Mouse (Mus musculus): ENCODE results near the gene Gpr157. TPM values are rescaled to one million over a fixed set of nuclear protein-coding genes. Genes with fewer than 3 reads are reported as not detected.

The Gpr157 gene
- polyA plus RNA-seq, 1 experiment from 2014 or later: 0.32 TPM

DNA sequence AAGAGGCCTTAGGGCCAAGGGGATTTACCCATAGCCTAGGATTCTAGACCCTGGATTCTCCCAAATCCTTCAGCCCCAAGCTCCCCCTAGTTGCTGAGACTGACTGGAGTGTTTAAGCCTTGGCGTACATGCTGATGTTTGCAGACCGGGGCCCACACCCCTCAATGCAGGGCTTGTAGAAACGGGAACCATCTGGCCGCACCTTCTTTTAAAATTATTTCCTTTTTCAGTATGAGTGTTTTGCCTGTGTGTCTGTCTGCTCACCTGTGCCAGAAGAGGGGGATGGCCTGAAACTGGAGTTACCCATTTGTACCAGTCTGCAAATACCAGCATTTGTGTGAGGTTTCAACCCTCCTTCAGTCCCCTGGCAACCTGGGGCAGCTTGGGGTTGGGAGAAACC is 10.7 kb downstream of the Gpr157 start:
- WGBS: 91% methylated on average over 4 of the region's 4 CpGs
- H3K9me3 ChIP-seq: no peaks in the 10 kb centered on the region
- H3K27ac ChIP-seq: no peak overlapping the region
- peaks cover 21% of the 10 kb centered on the region for H3K4me1 ChIP-seq
- peaks cover 94% of the 10 kb centered on the region for H3K27me3 ChIP-seq (ENCODE audit: poor library complexity, severe bottlenecking)
- DNase-seq (ENCODE audit: extremely low spot score, low spot score): no peak
- no peak overlapping the region for H3K4me3 ChIP-seq
- no peaks in the 10 kb centered on the region for H3K36me3 ChIP-seq (replicated peaks)

DNA sequence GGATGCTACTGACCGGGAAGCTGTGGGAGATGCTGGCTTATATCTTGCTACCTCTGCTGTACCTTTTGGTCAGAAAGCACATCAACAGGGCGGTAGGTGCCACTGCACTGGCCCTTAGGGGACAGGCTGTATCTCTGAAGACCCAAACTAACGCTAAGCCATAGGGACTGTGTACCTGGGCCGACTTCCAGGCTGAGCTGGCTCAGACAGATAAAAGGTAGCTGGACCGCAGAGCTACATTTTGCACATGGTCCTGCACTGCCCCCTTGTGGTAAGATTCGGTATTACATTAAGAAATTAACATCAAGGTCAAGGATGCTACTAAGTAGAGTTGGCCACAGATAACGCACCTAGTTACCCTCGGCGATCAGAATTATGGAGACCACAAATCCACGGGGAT is 11.7 kb downstream of the Gpr157 start:
- no peak overlapping the region for H3K4me3 ChIP-seq
- H3K4me1 ChIP-seq: peaks cover 15% of the 10 kb centered on the region
- 20% methylated on average over 10 of the region's 10 CpGs for WGBS
- no peaks in the 10 kb centered on the region for H3K36me3 ChIP-seq (replicated peaks)
- H3K27me3 ChIP-seq (ENCODE audit: poor library complexity, severe bottlenecking): peaks cover 84% of the 10 kb centered on the region
- H3K9me3 ChIP-seq: no peaks in the 10 kb centered on the region
- peak; percentile 47 for DNase-seq (ENCODE audit: extremely low spot score, low spot score)
- no peak overlapping the region for H3K27ac ChIP-seq

DNA sequence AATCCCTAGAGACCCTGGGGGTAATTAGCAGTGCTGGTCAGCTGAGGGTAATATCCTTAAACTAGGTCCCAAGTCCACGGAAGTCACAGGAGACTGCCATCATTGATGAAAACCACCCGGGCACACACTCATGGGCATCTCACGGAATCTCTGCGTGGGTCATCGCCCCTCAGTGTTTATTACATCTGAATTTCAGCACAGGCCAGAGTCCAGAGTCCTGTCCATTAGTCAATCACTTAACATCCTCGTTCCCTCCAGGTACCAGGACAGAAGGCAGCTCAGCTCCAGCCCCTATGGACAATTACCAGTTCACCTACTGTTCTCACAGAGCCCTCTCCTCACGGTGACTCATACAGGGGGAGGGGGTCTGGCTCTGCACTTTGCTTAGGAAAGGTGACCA is 15.7 kb downstream of the Gpr157 start:
- DNase-seq (ENCODE audit: extremely low spot score, low spot score): no peak
- 91% methylated on average over 7 of the region's 7 CpGs for WGBS
- no peaks in the 10 kb centered on the region for H3K36me3 ChIP-seq (replicated peaks)
- H3K27ac ChIP-seq: no peak overlapping the region
- H3K4me1 ChIP-seq: peaks cover 15% of the 10 kb centered on the region
- no peaks in the 10 kb centered on the region for H3K9me3 ChIP-seq
- no peak overlapping the region for H3K4me3 ChIP-seq
- peaks cover 44% of the 10 kb centered on the region for H3K27me3 ChIP-seq (ENCODE audit: poor library complexity, severe bottlenecking)

DNA sequence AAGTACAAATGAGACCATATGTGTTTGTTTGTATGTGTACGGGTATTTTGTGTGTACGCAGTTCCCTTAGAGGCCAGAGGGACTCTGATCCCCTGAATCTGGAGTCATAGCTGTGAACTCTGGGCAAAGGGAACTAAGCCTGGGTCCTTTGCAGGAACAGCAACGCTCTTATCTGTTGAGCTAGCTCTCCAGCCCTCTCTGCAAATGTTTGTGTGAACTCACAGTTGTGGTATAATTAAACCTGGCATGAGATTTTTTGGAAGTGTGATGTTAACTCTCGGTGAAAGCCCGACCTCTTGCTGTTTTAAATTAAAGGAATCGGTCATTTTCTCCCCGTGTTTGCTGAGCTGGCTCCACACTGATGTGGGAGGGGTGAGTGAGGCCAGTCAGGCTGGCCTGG is 18.5 kb downstream of the Gpr157 start:
- 63% methylated on average over 7 of the region's 7 CpGs for WGBS
- Histone ChIP-seq H3K27me3 (ENCODE audit: poor library complexity, severe bottlenecking) (peaks cover 17% of the 10 kb centered on the region), H3K9me3 (no peaks in the 10 kb centered on the region), H3K27ac (no peak overlapping the region), H3K4me3 (no peak overlapping the region), H3K36me3 (replicated peaks) (no peaks in the 10 kb centered on the region), H3K4me1 (peaks cover 15% of the 10 kb centered on the region)
- DNase-seq (ENCODE audit: extremely low spot score, low spot score): no peak

DNA sequence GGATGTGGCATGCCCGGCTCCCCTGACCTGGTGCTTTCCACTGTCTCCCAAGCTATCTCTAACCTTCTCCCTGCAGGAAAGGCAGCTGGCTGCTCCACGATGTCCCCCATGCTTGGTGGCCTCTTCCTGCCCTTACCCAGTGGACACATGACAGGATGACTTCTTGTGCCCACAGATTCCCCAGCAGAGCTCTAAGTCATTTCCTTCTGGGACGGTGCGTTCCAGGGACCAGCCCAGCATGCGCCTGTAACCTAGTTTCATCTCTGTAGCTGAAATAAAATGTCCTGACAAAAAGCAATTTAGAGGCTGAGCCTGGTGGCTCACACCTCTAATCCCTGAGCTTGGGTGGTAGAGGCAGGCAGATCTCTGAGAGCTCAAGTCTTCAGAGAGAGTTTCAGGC is 19.5 kb downstream of the Gpr157 start:
- H3K27me3 ChIP-seq (ENCODE audit: poor library complexity, severe bottlenecking): peaks cover 7% of the 10 kb centered on the region
- no peak overlapping the region for H3K27ac ChIP-seq
- no peaks in the 10 kb centered on the region for H3K9me3 ChIP-seq
- WGBS: 80% methylated on average over 5 of the region's 5 CpGs
- DNase-seq (ENCODE audit: extremely low spot score, low spot score): no peak
- H3K36me3 ChIP-seq (replicated peaks): no peaks in the 10 kb centered on the region
- peaks cover 15% of the 10 kb centered on the region for H3K4me1 ChIP-seq
- H3K4me3 ChIP-seq: no peak overlapping the region

DNA sequence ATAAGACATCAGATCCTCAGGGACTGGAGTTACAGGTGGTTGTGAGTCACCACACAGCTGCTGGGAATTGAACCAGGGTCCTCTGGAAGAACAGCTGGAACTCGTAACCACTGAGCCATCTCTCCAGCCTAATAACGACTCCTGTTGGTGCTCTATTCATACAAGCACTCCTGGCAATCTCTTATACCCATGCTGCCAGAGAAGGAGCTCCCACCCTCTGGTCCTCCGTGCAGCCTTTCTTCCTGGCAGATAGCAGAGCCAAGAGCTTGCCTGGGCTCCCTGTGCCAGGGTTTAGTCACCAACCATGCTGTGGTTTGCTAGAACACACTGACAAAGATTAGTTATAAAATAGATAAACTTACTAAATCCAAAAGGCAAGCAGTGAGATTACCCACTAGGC is 22.5 kb downstream of the Gpr157 start:
- no peak for DNase-seq (ENCODE audit: extremely low spot score, low spot score)
- H3K27ac ChIP-seq: no peak overlapping the region
- 73% methylated on average over 3 of the region's 3 CpGs for WGBS
- H3K36me3 ChIP-seq (replicated peaks): no peaks in the 10 kb centered on the region
- no peaks in the 10 kb centered on the region for H3K27me3 ChIP-seq (ENCODE audit: poor library complexity, severe bottlenecking)
- H3K9me3 ChIP-seq: no peaks in the 10 kb centered on the region
- H3K4me3 ChIP-seq: no peak overlapping the region
- H3K4me1 ChIP-seq: peaks cover 14% of the 10 kb centered on the region

DNA sequence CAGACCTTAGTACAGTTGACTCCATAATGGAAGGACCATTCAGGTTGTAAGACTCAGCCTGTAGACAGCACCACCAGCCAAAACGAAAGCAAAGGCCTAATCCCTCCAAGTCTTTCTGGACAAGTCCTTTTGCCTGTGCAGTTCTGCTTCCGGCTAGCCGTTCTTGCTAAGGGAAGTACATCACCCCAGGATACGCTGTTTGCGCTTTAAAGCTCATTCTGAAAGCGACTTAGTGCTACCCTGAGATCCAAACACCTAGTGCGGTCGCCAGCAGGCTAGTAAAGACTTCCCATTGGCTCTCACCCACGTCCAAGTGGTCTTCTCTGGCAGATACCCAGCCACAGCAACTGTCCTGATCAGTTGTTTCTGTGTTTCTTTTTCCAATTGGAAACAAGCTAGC is 23.2 kb downstream of the Gpr157 start:
- Histone ChIP-seq H3K27me3 (ENCODE audit: poor library complexity, severe bottlenecking) (no peaks in the 10 kb centered on the region), H3K36me3 (replicated peaks) (no peaks in the 10 kb centered on the region), H3K9me3 (no peaks in the 10 kb centered on the region), H3K27ac (no peak overlapping the region), H3K4me3 (no peak overlapping the region), H3K4me1 (peaks cover 14% of the 10 kb centered on the region)
- WGBS: 75% methylated on average over 9 of the region's 9 CpGs
- no peak for DNase-seq (ENCODE audit: extremely low spot score, low spot score)

DNA sequence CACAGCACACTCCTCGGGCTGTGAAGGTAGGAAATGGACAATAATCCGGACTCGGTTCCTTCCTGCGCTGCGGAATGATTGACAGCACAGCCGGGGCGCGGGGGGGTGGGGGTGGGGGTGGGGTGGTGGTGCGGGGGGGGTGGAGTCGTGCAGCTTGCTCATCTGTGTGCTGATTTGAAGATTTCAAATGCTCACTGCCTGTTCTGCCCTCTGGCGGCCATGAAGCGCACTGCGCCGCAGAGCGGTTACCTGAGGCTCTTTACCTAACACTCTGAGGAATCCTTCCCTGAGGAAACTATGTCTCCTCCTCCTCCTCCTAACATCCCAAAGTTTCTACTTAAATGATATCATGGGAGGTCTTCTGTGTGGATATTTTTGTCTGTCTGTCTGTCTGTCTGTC is 25.7 kb downstream of the Gpr157 start:
- peak overlapping the region; percentile 53; the same call in 1 of the 2 replicates for H3K27ac ChIP-seq
- WGBS: 10% methylated on average over 15 of the region's 15 CpGs
- H3K9me3 ChIP-seq: no peaks in the 10 kb centered on the region
- DNase-seq (ENCODE audit: extremely low spot score, low spot score): peak; percentile 61
- H3K4me3 ChIP-seq: peak overlapping the region; percentile 33
- no peaks in the 10 kb centered on the region for H3K27me3 ChIP-seq (ENCODE audit: poor library complexity, severe bottlenecking)
- no peaks in the 10 kb centered on the region for H3K36me3 ChIP-seq (replicated peaks)
- peaks cover 4% of the 10 kb centered on the region for H3K4me1 ChIP-seq

DNA sequence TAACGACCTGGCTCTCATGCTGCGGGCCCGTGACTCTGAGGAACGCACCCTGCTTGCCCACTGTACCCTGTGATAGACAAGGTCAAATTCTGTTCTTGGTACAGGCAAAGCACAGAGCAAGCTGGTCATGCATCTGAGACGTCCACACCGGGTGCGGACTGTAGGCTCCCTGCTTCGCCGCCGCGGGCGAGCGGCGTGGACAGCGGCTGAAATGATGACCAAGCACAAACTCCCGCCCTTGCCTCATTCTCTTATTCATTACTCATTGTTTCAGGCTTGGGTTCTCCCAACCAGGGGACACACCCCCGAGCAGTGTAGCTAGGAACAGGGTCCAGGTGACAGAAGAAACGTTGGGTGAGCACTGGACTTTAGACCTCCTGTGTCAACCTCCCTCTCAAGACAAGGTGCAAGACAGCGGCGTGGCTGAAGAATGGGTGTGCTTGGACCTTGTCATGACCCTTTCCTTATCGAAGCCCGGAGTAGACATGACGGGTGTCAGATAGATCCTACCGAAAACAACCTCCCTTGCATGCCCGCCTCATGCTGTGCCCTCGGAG is 27.4 kb downstream of the Gpr157 start:
- no peaks in the 10 kb centered on the region for H3K9me3 ChIP-seq
- no peak overlapping the region for H3K4me3 ChIP-seq
- peaks cover 15% of the 10 kb centered on the region for H3K4me1 ChIP-seq
- H3K36me3 ChIP-seq (replicated peaks): no peaks in the 10 kb centered on the region
- WGBS: 93% methylated on average over 26 of the region's 26 CpGs
- no peak for DNase-seq (ENCODE audit: extremely low spot score, low spot score)
- H3K27ac ChIP-seq: no peak overlapping the region
- H3K27me3 ChIP-seq (ENCODE audit: poor library complexity, severe bottlenecking): no peaks in the 10 kb centered on the region

DNA sequence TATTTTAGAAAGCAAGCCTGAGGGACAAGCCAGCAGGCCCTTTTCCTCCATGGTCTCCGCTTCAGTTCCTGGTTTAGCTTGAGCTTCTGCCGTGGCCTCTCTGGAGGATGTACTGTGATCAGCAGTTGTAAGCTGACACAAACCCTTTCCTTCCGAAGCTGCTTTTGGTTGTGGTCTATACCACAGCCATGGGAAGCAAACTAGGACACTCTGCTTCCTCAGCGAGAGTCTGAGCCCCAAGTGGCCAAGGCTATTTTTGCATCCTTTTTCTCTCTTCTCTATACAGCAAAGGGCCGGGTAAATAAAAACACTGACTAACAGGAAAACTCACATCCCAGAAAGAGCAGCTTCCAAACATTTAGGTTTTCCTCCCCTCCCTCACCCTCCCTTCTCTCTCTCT is 30.1 kb downstream of the Gpr157 start:
- peaks cover 24% of the 10 kb centered on the region for H3K4me1 ChIP-seq
- WGBS: 51% methylated on average over 5 of the region's 5 CpGs
- H3K9me3 ChIP-seq: no peaks in the 10 kb centered on the region
- DNase-seq (ENCODE audit: extremely low spot score, low spot score): no peak
- no peak overlapping the region for H3K27ac ChIP-seq
- no peak overlapping the region for H3K4me3 ChIP-seq
- H3K27me3 ChIP-seq (ENCODE audit: poor library complexity, severe bottlenecking): 0 out of 2 replicates have a peak, but pooled peaks cover 6% of the 10 kb centered on the region
- H3K36me3 ChIP-seq (replicated peaks): no peaks in the 10 kb centered on the region

DNA sequence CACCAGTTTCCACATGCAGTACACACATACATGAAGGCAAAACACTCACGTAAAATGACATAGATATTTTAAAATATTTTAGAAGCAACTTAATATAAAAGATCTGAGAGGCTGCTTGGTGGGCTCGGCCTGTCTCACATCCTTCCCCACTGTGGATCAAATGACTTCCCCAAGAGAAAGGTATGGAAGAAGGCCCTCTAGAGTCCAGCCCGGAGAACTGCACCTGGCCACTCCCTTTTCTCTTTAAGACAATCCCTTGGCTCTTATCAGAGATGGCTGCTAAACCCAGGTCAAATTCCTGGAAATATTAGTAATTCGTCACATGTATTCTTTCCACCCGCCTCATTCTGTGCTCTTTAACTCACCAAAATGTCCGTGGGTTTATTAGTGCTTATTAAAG is 31.0 kb downstream of the Gpr157 start:
- DNase-seq (ENCODE audit: extremely low spot score, low spot score): no peak
- H3K4me3 ChIP-seq: no peak overlapping the region
- H3K27ac ChIP-seq: no peak overlapping the region
- no peaks in the 10 kb centered on the region for H3K36me3 ChIP-seq (replicated peaks)
- H3K27me3 ChIP-seq (ENCODE audit: poor library complexity, severe bottlenecking): 0 out of 2 replicates have a peak, but pooled peaks cover 6% of the 10 kb centered on the region
- H3K9me3 ChIP-seq: no peaks in the 10 kb centered on the region
- H3K4me1 ChIP-seq: peaks cover 19% of the 10 kb centered on the region
- WGBS: 60% methylated on average over 6 of the region's 6 CpGs

DNA sequence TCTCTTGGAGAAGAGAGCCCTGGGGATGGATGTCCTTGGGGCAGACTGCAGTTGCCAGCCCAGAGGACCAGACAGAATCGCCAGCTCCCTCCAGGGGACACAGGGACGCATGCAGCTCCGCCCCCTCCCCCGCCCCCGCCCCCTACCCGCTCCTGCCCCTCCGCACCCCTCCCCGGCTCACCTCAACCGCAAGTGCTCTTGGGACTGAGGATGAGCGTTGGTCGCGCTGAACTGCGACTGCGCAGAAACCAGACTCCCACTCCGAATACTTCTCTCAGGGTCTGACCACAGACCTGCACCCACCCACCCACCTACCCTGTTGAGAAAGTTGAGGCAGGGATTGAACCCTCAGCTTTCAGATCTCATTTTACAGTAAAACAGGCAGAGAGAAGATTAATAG is 31.9 kb downstream of the Gpr157 start, which contains the start of gene Slc2a5:
Gene Slc2a5, plus strand, starts transcription at position 229 of the 400 bp plus-strand sequence.
- WGBS: 9% methylated on average over 15 of the region's 15 CpGs
- H3K27me3 ChIP-seq (ENCODE audit: poor library complexity, severe bottlenecking): 0 out of 2 replicates have a peak, but pooled peaks cover 6% of the 10 kb centered on the region
- peak within 1 kb of the TSS; percentile 51 for H3K27ac ChIP-seq
- no peaks in the 10 kb centered on the region for H3K9me3 ChIP-seq
- H3K4me1 ChIP-seq: peaks cover 19% of the 10 kb centered on the region
- H3K36me3 ChIP-seq (replicated peaks): no peaks in the 10 kb centered on the region
- peak within 1 kb of the TSS; percentile 38 for H3K4me3 ChIP-seq
- peak; percentile 62 for DNase-seq (ENCODE audit: extremely low spot score, low spot score)

DNA sequence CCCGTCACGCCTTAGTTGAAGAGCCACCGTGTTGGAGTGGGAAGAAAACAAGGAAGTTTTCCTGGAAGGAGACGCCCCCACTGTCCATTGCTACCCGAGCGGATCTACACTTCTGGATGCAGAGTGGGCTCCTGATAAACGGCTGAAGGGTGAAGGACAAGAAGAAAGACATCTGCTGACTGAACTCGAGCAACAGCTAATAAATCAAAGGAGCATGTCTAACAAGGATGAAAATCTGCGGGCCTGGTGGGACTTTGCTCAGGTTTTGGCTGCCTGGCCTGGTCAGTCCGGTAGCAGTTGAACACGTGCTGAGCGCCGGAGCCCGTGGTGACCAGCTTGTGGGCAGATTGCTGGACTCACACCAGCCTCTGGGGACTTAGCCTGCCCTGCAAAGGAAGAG is 32.5 kb downstream of the Gpr157 start:
- peak overlapping the region; percentile 38 for H3K4me3 ChIP-seq
- no peaks in the 10 kb centered on the region for H3K36me3 ChIP-seq (replicated peaks)
- no peaks in the 10 kb centered on the region for H3K9me3 ChIP-seq
- 0 out of 2 replicates have a peak, but pooled peaks cover 6% of the 10 kb centered on the region for H3K27me3 ChIP-seq (ENCODE audit: poor library complexity, severe bottlenecking)
- no peak for DNase-seq (ENCODE audit: extremely low spot score, low spot score)
- peaks cover 19% of the 10 kb centered on the region for H3K4me1 ChIP-seq
- 73% methylated on average over 14 of the region's 14 CpGs for WGBS
- peak overlapping the region; percentile 51 for H3K27ac ChIP-seq

Measured in forebrain, embryonic 10.5 days (tissue).